In genomic region chr11:81152460-81153160, GRCm38 (mm10) we compare ENCODE assay signal across 7 mouse cellular contexts.
DNase-seq lines count a peak whose midpoint lies in the region; ATAC-seq and TF ChIP-seq lines count a peak whose summit lies in the region.

No protein-coding gene starts in this region.

- in situ Hi-C loops in ES-E14 (cut with MboI; ENCODE audit: low sequenced_read_pairs in 2 of 2, unreplicated experiment in 2 of 2) = no loop called here

- H3K36me3 ChIP-seq in ES-E14 (ENCODE audit: control insufficient read depth, insufficient read depth, low read length, poor library complexity, severe bottlenecking) = no peaks in the 10 kb centered on the region
- no peaks in the 10 kb centered on the region for H3K36me3 ChIP-seq in embryonic facial prominence, embryonic 12.5 days
- H3K36me3 ChIP-seq in hindbrain, embryonic 11.5 days (ENCODE audit: control insufficient read depth, insufficient read depth, low read length) = no peaks in the 10 kb centered on the region

- H3K4me3 ChIP-seq in ES-E14 (ENCODE audit: insufficient read depth in 1 of 2, low read depth in 1 of 2, low read length in 2 of 2, poor library complexity in 1 of 2, severe bottlenecking in 1 of 2) = peak overlapping the region; percentile 76 to 94
- H3K4me3 ChIP-seq in embryonic facial prominence, embryonic 12.5 days = peak overlapping the region; percentile 56
- peak overlapping the region; percentile 63 for H3K4me3 ChIP-seq in hindbrain, embryonic 11.5 days (ENCODE audit: low read depth, low read length)

- H3K4me2 ChIP-seq in embryonic facial prominence, embryonic 12.5 days (replicated peaks) = peak overlapping the region; percentile 98
- H3K4me2 ChIP-seq in hindbrain, embryonic 11.5 days (replicated peaks; ENCODE audit: low read depth, low read length) = peak overlapping the region; percentile 97

- no peaks in the 10 kb centered on the region for H3K9me3 ChIP-seq in ES-E14 (ENCODE audit: control insufficient read depth, insufficient read depth, low read depth, low read length)
- H3K9me3 ChIP-seq in embryonic facial prominence, embryonic 12.5 days = no peaks in the 10 kb centered on the region
- H3K9me3 ChIP-seq in hindbrain, embryonic 11.5 days (ENCODE audit: control insufficient read depth, low read length) = no peaks in the 10 kb centered on the region

- no peak for DNase-seq in ES-E14 (ENCODE audit: low read depth, low spot score)
- peak; percentile 48 for DNase-seq in adrenal gland, postnatal 10 days
- peak; percentile 80 for DNase-seq in hindbrain, embryonic 11.5 days (ENCODE audit: low spot score)
- peak; percentile 66 to 88 for DNase-seq in left cerebral cortex, postnatal 10 days (ENCODE audit: extremely low spot score in 1 of 2, low spot score in 2 of 2)
- peak; percentile 65 for DNase-seq in neural tube, embryonic 10.5 days (ENCODE audit: extremely low spot score, low spot score)
- DNase-seq in B cell, adult 2 months = no peak

- peak overlapping the region; percentile 62 for H3K9ac ChIP-seq in ES-E14 (ENCODE audit: insufficient read depth, low read depth, low read length, poor library complexity, severe bottlenecking)
- peak overlapping the region; percentile 47 for H3K9ac ChIP-seq in embryonic facial prominence, embryonic 12.5 days
- H3K9ac ChIP-seq in hindbrain, embryonic 11.5 days (ENCODE audit: low read depth, low read length) = peak overlapping the region; percentile 68

- 1% methylated on average over 53 of the region's 55 CpGs for WGBS in embryonic facial prominence, embryonic 12.5 days
- WGBS in hindbrain, embryonic 11.5 days = under 1% methylated on average over 51 of the region's 55 CpGs

- peaks cover 4 to 5% of the 10 kb centered on the region in 2 experiments; a peak in 2 of 4 replicates for H3K4me1 ChIP-seq in ES-E14 (ENCODE audit: control insufficient read depth in 2 of 2, insufficient read depth in 2 of 2, low read length in 2 of 2, poor library complexity in 1 of 2)
- peaks cover 22% of the 10 kb centered on the region for H3K4me1 ChIP-seq in embryonic facial prominence, embryonic 12.5 days
- H3K4me1 ChIP-seq in hindbrain, embryonic 11.5 days (replicated peaks; ENCODE audit: control insufficient read depth, insufficient read depth, low read length) = no peaks in the 10 kb centered on the region; the same call in 1 of the 2 replicates

- H3K27ac ChIP-seq in ES-E14 (ENCODE audit: insufficient read depth, low read depth, low read length, poor library complexity, severe bottlenecking) = no peak overlapping the region
- no peak overlapping the region for H3K27ac ChIP-seq in embryonic facial prominence, embryonic 12.5 days
- H3K27ac ChIP-seq in hindbrain, embryonic 11.5 days (ENCODE audit: low read depth, low read length) = peak overlapping the region; percentile 65

- intact Hi-C loops in left cerebral cortex, postnatal 10 days (cut with DNase I) = loop anchor here (2.0 to 5.0 kb wide), 2 partner anchors 246 to 330 kb away; no protein-coding TSS in a partner anchor

- ATAC-seq in embryonic facial prominence, embryonic 12.5 days (ENCODE audit: insufficient number of reproducible peaks, insufficient read depth, low FRiP score, low TSS enrichment) = peak; percentile 76
- ATAC-seq in hindbrain, embryonic 11.5 days (ENCODE audit: low FRiP score) = peak; percentile 85

- H3K27me3 ChIP-seq in embryonic facial prominence, embryonic 12.5 days = peaks cover 74% of the 10 kb centered on the region
- peaks cover 9% of the 10 kb centered on the region; the same call in 1 of the 2 replicates for H3K27me3 ChIP-seq in hindbrain, embryonic 11.5 days (ENCODE audit: control insufficient read depth, insufficient read depth, low read length)

TF ChIP-seq in ES-E14, 5 proteins besides CTCF, POLR2A, EP300 and RAD21:
- TF ChIP-seq HCFC1 (IDR thresholded peaks at IDR 0.05; ENCODE audit: borderline replicate concordance, insufficient read depth, low read length) = peak; percentile 28; the same call in 1 of the 2 replicates
- no peak for TF ChIP-seq MAFK (IDR thresholded peaks at IDR 0.05; ENCODE audit: insufficient read depth, low read depth, low read length)
TF ChIP-seq in ES-E14: peak in this region for 1.

Comparison
In these comparisons a context has a peak if more than half of its experiments do, and no peak if none do; other contexts are left out.
1. DNase-seq: peak in adrenal gland, postnatal 10 days (single experiment), hindbrain, embryonic 11.5 days (single experiment), left cerebral cortex, postnatal 10 days (2 of 2) and neural tube, embryonic 10.5 days (single experiment); none in ES-E14 (single experiment) and B cell, adult 2 months (0 of 2).
2. Peak in every context shown above with its lines, with median percentiles within 50 percentile points of each other: H3K4me3 ChIP-seq and H3K9ac ChIP-seq.